Mouse (Mus musculus): ENCODE results near the gene Olfr906.

Olfr906 gene

GRCm38 (mm10) chr9:38486785-38487184 is at the start of gene Olfr906:
Olfr906 (plus strand) TSS chr9:38487085.
- in situ Hi-C loops (cut with MboI, MseI) = no loop called here

DNA sequence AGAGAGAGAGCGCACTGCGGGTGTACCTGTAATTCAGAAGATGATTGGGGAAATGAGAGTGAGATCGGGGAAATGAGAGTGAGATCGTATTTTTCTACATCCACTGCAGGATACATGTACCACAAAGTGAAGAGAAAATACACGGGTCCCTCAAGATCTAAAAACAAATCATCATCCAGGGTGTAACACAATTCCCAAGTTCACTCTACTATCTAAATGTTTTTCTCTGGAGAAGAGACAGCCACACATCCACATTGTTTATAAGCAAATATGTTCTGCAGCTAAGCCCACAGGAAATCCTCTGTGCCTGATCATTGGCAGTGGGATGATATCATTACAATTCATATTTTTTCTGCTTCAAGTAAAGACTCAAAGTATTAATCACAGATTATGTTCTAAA is 39.5 kb upstream of the Olfr906 start, which contains the start of gene Olfr902:
Gene Olfr902, plus strand, starts transcription at position 301 of the 400 bp plus-strand sequence.
- in situ Hi-C loops (cut with MboI, MseI) = no loop called here

DNA sequence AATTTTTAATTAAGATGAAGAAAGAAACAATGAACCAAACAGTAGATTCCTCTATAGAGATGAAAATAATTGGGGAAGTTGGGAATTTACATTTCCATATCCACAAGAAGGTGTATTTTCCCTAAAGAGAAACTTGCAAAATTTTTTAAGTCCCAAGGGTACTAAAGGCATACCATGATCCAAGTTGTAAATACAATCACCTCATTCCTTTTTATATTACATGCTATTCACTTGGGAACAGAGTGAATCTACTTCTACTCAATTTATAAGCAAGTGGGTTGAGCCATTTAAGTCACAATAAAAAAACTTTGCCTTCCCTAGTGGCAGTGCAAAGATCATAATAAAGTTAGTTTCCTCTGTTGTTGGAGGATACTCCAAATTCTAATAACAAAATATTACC is 24.0 kb upstream of the Olfr906 start, which contains the start of gene Olfr904:
Gene Olfr904, plus strand, starts transcription at position 301 of the 400 bp plus-strand sequence.
- in situ Hi-C loops (cut with MboI, MseI) = no loop called here

DNA sequence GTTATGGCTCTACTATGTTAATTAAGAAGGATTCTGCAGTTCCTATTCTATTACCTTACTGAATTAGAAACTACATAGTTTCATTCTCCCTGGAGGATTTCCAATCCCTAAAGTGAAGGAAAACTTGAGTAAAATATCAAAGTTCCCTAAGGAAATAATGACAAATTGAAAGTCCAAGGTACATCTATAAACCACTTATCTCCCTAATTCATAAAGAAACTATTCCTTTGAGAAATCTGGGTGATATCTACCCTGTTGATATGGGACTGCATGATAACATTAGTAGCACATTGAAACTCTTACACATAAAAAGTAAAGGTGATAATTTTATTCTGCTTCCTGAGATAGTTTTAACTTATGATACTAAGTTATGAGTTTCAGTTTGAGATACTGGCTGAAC is 16.1 kb upstream of the Olfr906 start, which contains the start of gene Olfr905:
Gene Olfr905, plus strand, starts transcription at position 301 of the 400 bp plus-strand sequence.
- in situ Hi-C loops (cut with MboI, MseI) = no loop called here

- in situ Hi-C loops (cut with MboI, MseI) = no loop called here
Measured at GRCm38 (mm10) chr9:38495501-38495900, 8.6 kb downstream of the Olfr906 start, which contains the start of gene Olfr907. Olfr907 (plus strand) TSS chr9:38495801.

- in situ Hi-C loops (cut with MboI, MseI) = no loop called here
Measured at GRCm38 (mm10) chr9:38512353-38512752, 25.5 kb downstream of the Olfr906 start.

GRCm38 (mm10) chr9:38521280-38521679 is 34.4 kb downstream of the Olfr906 start, which contains the start of gene Olfr911-ps1:
Olfr911-ps1 (plus strand) TSS chr9:38521580.
- in situ Hi-C loops (cut with MboI, MseI) = no loop called here

GRCm38 (mm10) chr9:38537549-38537948 is 50.7 kb downstream of the Olfr906 start, which contains the start of gene Olfr910:
Olfr910 (plus strand) TSS chr9:38537849.
- in situ Hi-C loops (cut with MboI, MseI) = no loop called here

Measured in T-helper 1 cell (primary cell).